Mouse (Mus musculus) hindbrain, embryonic 12.5 days (tissue): ENCODE measurements at regions not wholly inside any gene's neighbourhood (a gene's known extent, or its start where the extent isn't known, plus 50 kb on each side); places are given as distances from the start of the nearest gene placed in this dataset.

Experiments
- ATAC-seq: fragments of 200-750 bp; cut with Nextera tagmentation; 2 replicates; pipeline ENCODE4 v1.8.0; 2017; ENCODE audit warnings: moderate TSS enrichment; ENCODE audit not compliant: low FRiP score
- H3K27ac ChIP-seq: fragments of 300-500 bp; sonication (generic); 2 replicates; pipeline ENCODE4 v1.5.1; 2016; ENCODE audit warnings: mild to moderate bottlenecking
- H3K27me3 ChIP-seq: fragments of 300-500 bp; sonication (generic); 2 replicates; pipeline ENCODE4 v1.6.1; 2016; ENCODE audit warnings: mild to moderate bottlenecking
- H3K36me3 ChIP-seq: fragments of 300-500 bp; sonication (generic); 2 replicates; pipeline ENCODE4 v1.6.1; 2016; ENCODE audit warnings: mild to moderate bottlenecking
- H3K4me1 ChIP-seq: fragments of 300-500 bp; sonication (generic); 2 replicates; pipeline ENCODE4 v1.6.1; 2016
- H3K4me2 ChIP-seq: fragments of 300-500 bp; sonication (generic); replicated peaks from 2 replicates; pipeline ENCODE4 v1.6.1; 2016; ENCODE audit warnings: mild to moderate bottlenecking
- H3K4me3 ChIP-seq: fragments of 300-500 bp; sonication (generic); 2 replicates; pipeline ENCODE4 v1.5.1; 2016; ENCODE audit warnings: mild to moderate bottlenecking
- H3K9ac ChIP-seq: fragments of 300-500 bp; sonication (generic); 2 replicates; pipeline ENCODE4 v1.6.1; 2016; ENCODE audit warnings: mild to moderate bottlenecking, moderate library complexity
- H3K9me3 ChIP-seq: fragments of 300-500 bp; sonication (generic); replicated peaks from 2 replicates; pipeline ENCODE4 v1.6.1; 2016; ENCODE audit warnings: mild to moderate bottlenecking
- WGBS: fragments of 180-500 bp; shearing (Covaris S2); methylation state at CpG from one replicate; pipeline ENCODE4 v1.1.7; 2016; 5-methylcytosine and 5-hydroxymethylcytosine counted together

DNA sequence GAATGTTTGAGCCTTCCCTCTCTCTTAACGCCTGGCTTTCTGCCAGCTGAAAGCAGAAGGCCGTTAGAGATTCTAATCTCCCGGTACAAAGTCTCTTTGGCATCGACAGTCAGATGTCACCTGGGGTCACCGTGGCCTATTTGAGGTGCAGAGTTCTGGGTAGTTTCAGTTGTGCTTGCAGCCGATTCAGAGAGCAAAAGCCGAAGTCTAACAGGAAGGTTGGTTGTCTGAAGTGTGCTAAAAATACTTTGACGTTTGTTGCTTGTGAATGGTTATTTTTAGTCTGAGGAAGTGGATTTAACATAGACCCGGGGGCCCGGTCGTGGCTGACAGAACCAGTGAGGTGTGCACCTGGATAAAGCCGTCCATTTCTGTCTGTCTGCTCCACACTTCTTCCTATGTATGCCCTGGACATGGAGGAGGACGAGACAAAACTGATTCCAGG lies 281.2 kb downstream of the Cd83 start:
- H3K4me3 ChIP-seq, result no peak overlapping the region
- ATAC-seq, result no peak
- H3K27me3 ChIP-seq, result peaks cover 7% of the 10 kb centered on the region
- H3K4me1 ChIP-seq, result peaks cover 8% of the 10 kb centered on the region
- H3K36me3 ChIP-seq, result no peaks in the 10 kb centered on the region
- H3K9ac ChIP-seq, result no peak overlapping the region
- 70% methylated on average over 13 of the region's 13 CpGs for WGBS
- H3K9me3 ChIP-seq, result no peaks in the 10 kb centered on the region
- H3K4me2 ChIP-seq, result no peak overlapping the region
- no peak overlapping the region for H3K27ac ChIP-seq

DNA sequence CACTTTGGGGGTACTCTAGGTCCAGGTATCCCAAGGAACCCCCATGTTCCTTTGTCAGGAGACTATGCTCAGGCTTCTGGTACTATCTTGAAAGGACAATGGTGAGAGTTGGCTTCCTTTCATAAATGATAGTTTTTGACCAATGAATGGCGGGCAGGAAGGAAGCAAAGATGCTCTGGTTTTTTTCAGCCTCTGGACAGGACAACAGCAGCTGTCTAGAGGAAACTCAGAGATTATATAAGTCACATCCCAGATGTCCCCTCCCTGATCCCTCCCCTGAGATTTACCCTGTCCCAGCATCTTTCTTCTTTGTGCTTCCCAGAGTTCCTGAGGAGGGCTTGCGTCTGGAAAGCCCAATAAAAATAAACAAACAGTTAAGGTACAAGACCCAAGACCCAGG lies 282.7 kb downstream of the Cd83 start:
- Histone ChIP-seq H3K9ac (no peak overlapping the region), H3K36me3 (no peaks in the 10 kb centered on the region), H3K4me1 (peaks cover 3% of the 10 kb centered on the region), H3K9me3 (no peaks in the 10 kb centered on the region), H3K4me2 (no peak overlapping the region), H3K27me3 (peaks cover 7% of the 10 kb centered on the region), H3K4me3 (no peak overlapping the region), H3K27ac (no peak overlapping the region)
- WGBS, result 74% methylated on average over 2 of the region's 2 CpGs
- ATAC-seq, result no peak

DNA sequence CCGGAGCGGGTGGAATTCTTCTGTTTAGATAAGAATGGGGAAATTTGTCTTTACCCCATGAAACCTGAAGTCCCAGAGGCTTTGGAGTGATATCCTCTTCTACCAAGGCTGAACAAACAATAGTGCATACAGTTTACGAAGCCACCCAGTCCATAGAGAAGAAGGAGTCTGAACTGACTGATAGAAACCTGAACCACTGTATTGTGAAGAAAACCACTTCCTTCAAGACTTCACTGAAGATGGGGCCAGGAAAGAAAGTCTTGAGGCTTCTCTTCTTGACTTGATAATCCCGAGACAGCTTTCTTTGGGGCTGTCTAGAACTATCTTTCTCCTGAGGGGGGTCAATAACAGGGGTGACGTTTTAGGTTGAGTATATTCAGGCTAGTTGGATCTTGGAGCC lies 284.4 kb downstream of the Cd83 start:
- H3K4me1 ChIP-seq, result no peaks in the 10 kb centered on the region
- H3K36me3 ChIP-seq, result no peaks in the 10 kb centered on the region
- no peaks in the 10 kb centered on the region for H3K9me3 ChIP-seq
- no peak overlapping the region for H3K4me3 ChIP-seq
- H3K4me2 ChIP-seq, result no peak overlapping the region
- WGBS, result 86% methylated on average over 5 of the region's 5 CpGs
- H3K27ac ChIP-seq, result no peak overlapping the region
- ATAC-seq, result no peak
- peaks cover 7% of the 10 kb centered on the region for H3K27me3 ChIP-seq
- H3K9ac ChIP-seq, result no peak overlapping the region

DNA sequence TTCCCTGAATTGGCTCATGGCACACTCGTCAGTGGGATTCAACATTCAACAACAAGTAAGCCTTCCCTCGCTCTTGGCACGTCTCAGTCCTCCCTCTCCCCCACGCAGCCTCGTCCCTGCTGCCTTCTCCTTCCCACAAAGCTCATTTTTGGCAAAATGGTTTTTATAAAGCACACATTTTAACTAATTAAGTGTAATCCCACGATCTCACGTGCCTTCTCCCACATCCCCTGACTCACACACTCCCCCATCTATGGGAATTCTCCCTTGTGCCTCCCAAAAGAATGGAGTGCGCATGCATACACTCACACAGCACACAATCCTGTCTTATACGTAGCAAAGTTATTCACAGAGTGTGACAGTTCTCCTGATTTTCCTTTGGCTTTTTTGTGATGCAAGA lies 288.5 kb downstream of the Cd83 start:
- Histone ChIP-seq H3K27me3 (no peaks in the 10 kb centered on the region; the same call in 1 of the 2 replicates), H3K9me3 (no peaks in the 10 kb centered on the region), H3K4me1 (no peaks in the 10 kb centered on the region), H3K4me3 (no peak overlapping the region), H3K9ac (no peak overlapping the region), H3K27ac (no peak overlapping the region), H3K4me2 (no peak overlapping the region), H3K36me3 (no peaks in the 10 kb centered on the region)
- WGBS, result 86% methylated on average over 9 of the region's 9 CpGs
- ATAC-seq, result no peak

DNA sequence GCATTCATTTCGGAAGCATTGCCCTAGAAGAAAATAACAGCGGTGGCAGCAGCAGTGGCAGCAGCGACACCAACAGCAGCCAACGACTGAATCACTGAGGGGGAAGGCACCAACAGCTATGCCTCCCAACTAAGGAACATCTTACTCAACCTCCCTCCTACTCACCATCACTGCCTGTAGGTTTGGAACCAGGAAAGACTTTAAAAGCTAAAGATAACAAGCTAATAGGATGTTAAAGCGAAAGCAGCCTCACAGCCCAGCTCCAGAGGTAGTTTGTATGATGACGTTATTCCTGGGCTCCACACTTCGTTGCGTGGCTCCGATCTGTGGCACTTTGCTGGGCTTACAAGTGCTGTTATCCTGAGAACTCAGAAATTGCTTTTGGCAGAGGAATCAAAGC lies 289.6 kb downstream of the Cd83 start:
- Histone ChIP-seq H3K4me2 (no peak overlapping the region), H3K4me3 (no peak overlapping the region), H3K9ac (no peak overlapping the region), H3K9me3 (no peaks in the 10 kb centered on the region), H3K27ac (no peak overlapping the region), H3K36me3 (no peaks in the 10 kb centered on the region), H3K27me3 (no peaks in the 10 kb centered on the region; the same call in 1 of the 2 replicates), H3K4me1 (no peaks in the 10 kb centered on the region)
- no peak for ATAC-seq
- WGBS, result 87% methylated on average over 9 of the region's 9 CpGs

DNA sequence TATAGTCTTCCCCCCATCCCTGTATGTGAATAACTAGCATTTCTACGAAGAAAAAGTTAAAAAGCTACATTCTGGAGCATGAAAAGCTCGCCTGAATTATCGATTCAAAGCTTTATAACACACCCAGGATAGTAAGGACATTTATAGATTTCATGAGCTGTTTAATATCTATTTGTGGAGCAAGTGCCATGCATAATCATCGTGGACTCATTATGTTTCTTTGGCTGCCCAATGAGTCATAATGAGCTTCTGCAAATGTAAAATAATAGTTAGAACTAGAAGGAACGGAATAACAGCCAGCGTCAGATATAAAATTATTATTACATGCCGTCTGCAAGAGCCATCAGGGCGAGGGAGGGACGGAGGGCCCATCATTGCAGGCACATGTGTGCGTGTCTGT lies 292.4 kb downstream of the Cd83 start:
- Histone ChIP-seq H3K4me1 (no peaks in the 10 kb centered on the region), H3K9me3 (no peaks in the 10 kb centered on the region), H3K9ac (no peak overlapping the region), H3K36me3 (no peaks in the 10 kb centered on the region), H3K27me3 (no peaks in the 10 kb centered on the region; the same call in 1 of the 2 replicates), H3K4me2 (no peak overlapping the region), H3K27ac (no peak overlapping the region), H3K4me3 (no peak overlapping the region)
- no peak for ATAC-seq
- WGBS, result 90% methylated on average over 10 of the region's 10 CpGs

DNA sequence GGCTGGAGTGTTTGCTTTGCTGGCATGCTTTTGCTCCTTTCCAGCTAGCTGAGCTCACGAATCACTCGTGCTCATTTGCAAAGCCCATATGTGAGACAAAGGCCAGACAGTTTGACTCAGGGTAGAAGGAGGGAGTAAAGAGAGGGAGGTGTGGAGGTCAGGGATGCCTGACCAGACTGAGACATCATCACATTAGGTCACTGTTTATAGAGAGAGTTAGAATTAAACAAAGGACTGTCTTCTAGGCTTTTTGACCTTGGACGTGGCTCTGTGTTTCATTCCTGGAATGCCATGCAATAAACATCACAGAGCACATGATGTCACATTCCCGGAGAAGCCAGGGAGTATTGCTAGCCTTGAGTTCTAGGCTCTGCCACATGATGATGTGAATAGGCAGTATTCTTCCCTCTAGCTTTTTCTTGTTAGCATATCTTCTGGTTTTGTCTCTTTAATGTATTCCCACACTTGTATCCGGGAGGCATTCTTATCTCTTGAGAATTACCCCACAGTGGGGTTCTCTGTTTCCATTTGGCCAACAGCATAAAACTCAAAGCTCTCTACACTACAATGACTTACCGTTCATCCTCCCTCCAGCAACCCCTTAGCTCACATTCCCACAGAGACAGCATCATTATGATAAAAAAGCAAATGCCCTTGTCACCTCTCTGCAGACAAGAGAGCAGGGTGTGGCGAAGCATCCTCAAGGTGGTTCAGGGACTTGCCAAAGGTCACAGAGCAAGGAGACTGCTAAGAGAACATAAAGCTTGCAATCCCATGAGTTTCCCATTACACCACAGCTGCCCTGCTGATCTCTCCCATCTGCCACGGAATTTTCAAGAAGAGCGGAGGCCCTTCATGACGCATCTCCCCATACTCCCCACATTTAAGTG lies 301.3 kb downstream of the Cd83 start:
- no peak overlapping the region for H3K4me2 ChIP-seq
- no peaks in the 10 kb centered on the region for H3K9me3 ChIP-seq
- H3K4me1 ChIP-seq, result 0 out of 2 replicates have a peak, but pooled peaks cover 6% of the 10 kb centered on the region
- no peaks in the 10 kb centered on the region for H3K27me3 ChIP-seq
- no peaks in the 10 kb centered on the region for H3K36me3 ChIP-seq
- no peak overlapping the region for H3K27ac ChIP-seq
- WGBS, result 65% methylated on average over 10 of the region's 10 CpGs
- no peak overlapping the region for H3K4me3 ChIP-seq
- ATAC-seq, result no peak
- H3K9ac ChIP-seq, result no peak overlapping the region

DNA sequence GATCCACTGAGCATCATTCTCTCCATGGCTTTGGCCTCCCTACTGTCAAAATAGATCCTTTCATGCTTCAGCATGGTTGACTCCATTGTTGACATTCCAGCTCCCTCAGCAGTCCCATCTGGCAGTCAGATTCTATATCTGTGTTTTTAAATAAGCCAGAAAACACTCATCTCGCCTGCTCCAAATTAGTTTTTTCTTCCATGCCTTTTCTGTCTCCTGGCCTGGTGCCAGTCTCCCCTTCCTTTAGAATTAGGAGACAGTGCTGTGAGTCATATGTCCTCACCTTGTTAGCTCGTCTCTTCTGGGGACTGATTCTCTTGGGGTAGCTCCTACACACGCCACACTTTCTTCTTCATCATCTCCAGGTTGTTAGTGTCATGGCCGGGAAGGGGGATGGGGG lies 302.2 kb downstream of the Cd83 start:
- 72% methylated on average over 4 of the region's 4 CpGs for WGBS
- no peak overlapping the region for H3K4me3 ChIP-seq
- H3K9me3 ChIP-seq, result no peaks in the 10 kb centered on the region
- no peak for ATAC-seq
- H3K27me3 ChIP-seq, result no peaks in the 10 kb centered on the region
- H3K4me1 ChIP-seq, result 0 out of 2 replicates have a peak, but pooled peaks cover 6% of the 10 kb centered on the region
- H3K4me2 ChIP-seq, result no peak overlapping the region
- H3K36me3 ChIP-seq, result no peaks in the 10 kb centered on the region
- H3K9ac ChIP-seq, result no peak overlapping the region
- no peak overlapping the region for H3K27ac ChIP-seq

DNA sequence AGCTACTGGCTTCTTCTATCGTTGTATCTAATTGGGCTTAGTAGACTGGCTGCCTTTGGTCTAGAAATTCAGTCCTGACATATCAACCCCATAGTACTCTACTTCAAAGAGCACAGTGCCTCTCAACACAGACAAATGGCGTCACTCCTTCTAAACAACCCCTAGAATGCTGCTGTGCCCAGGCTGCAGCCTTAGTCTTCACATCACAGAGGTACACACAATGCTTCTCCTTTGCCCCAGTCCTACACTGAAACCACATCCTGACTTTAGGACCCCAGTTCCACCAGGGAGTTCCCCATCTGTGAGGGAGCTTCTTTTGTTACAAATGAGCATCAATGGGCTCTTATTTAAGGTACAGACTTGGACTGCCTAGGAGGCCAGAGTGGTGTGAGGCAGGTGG lies 312.6 kb downstream of the Cd83 start:
- Histone ChIP-seq H3K27me3 (peaks cover 6% of the 10 kb centered on the region), H3K9me3 (0 out of 2 replicates have a peak, but pooled peaks cover 3% of the 10 kb centered on the region), H3K4me3 (no peak overlapping the region), H3K9ac (no peak overlapping the region), H3K4me1 (peaks cover 29% of the 10 kb centered on the region), H3K27ac (no peak overlapping the region), H3K4me2 (no peak overlapping the region), H3K36me3 (no peaks in the 10 kb centered on the region)
- ATAC-seq, result no peak
- WGBS, result 86% methylated on average over 2 of the region's 2 CpGs

DNA sequence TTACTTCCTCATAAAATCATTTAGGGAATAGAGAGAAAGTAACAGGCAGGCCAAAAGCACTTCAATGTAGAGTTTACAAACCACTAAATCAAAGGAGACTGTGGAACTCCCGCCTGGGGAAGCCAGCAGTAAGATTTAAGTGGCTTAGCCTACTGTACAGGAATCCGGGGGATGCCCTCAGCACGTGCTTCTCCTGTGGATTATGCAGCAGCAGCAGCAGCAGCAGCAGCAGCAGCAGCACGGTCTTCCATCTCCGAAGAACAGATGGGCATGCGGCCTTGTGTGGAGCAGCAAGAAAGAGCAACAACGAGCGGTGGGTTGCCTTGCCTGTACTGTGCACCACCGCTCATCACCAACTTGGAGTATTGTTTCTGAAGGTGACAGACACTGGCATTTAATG lies 314.9 kb downstream of the Cd83 start:
- Histone ChIP-seq H3K4me2 (no peak overlapping the region), H3K4me1 (peaks cover 31% of the 10 kb centered on the region), H3K27me3 (peaks cover 11% of the 10 kb centered on the region), H3K4me3 (no peak overlapping the region), H3K36me3 (no peaks in the 10 kb centered on the region), H3K9me3 (no peaks in the 10 kb centered on the region), H3K9ac (no peak overlapping the region), H3K27ac (0 out of 2 replicates have a peak overlapping the region, but pooled peaks have one; percentile 18)
- 18% methylated on average over 9 of the region's 9 CpGs for WGBS
- ATAC-seq, result peak; percentile 66

DNA sequence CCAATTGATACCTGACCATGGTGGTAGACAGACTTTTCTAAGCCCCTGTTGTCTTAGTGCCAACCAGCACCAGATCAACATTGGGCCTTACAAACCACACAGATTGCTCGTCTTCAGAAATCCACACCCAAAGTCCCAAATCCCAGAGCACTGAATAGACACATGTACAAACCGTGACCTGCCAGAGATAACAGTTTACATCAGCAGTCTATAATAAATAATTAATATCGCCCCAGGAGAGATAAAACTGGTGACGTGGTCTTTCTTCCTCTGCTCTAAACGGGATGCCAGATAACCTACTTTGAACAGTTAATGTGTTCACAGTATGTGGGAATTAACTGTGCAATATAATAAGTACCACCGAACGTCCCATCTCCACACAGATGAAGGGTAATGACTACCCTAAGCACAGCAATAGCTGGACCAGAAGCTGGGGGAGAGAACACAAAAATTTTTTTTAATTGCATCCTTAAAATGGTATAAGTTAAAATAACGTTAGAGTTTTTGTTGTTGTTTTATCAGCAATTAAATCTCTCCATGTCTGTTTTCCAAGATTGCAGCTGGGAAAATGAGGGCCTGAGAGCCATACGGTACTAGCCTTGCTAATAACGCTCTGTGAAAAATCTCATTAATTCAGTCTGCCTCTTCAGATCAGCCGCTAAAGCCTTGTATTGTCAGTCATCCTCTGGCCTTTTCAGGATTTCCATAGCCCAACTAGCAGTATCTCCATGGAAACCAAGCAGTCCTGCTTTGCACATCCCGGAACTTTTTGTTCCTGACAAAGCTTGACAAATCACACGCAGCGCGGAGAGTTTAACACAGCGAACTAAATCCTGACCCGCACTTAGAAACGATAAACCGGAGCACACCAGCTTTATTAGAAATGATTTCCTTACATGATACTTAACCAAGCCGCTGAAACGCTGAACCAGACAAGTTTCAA lies 315.8 kb downstream of the Cd83 start:
- peak; percentile 93 for ATAC-seq
- H3K4me2 ChIP-seq, result peak overlapping the region; percentile 45
- no peak overlapping the region for H3K9ac ChIP-seq
- peaks cover 31% of the 10 kb centered on the region for H3K4me1 ChIP-seq
- no peaks in the 10 kb centered on the region for H3K9me3 ChIP-seq
- H3K4me3 ChIP-seq, result peak overlapping the region; percentile 2; the same call in 1 of the 2 replicates
- H3K27me3 ChIP-seq, result peaks cover 11% of the 10 kb centered on the region
- H3K27ac ChIP-seq, result peak overlapping the region; percentile 75
- H3K36me3 ChIP-seq, result no peaks in the 10 kb centered on the region
- 10% methylated on average over 21 of the region's 21 CpGs for WGBS

DNA sequence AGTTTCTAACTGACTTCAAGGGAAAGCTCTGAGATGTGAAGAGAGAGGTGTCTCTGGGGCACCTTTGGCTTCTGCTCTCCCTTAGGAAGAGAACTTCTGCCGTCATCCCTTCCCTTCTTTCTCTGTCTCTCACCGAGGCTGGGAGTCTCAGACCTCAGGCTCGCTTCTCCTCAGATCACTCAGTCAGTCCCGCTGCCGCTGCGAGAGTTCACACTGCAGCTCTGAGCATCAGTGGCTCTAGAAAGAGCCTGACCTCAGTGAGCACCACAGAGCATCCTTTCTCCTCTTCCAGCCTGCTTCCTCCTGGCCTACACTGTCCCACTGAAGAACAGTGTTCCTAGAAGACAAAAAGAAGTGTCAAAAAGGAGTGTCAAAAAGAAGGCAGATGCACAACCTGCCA lies 316.6 kb downstream of the Cd83 start:
- H3K4me3 ChIP-seq, result peak overlapping the region; percentile 2; the same call in 1 of the 2 replicates
- no peaks in the 10 kb centered on the region for H3K9me3 ChIP-seq
- no peaks in the 10 kb centered on the region for H3K36me3 ChIP-seq
- H3K9ac ChIP-seq, result no peak overlapping the region
- peaks cover 11% of the 10 kb centered on the region for H3K27me3 ChIP-seq
- H3K27ac ChIP-seq, result peak overlapping the region; percentile 55; the same call in 1 of the 2 replicates
- 2% methylated on average over 6 of the region's 6 CpGs for WGBS
- H3K4me2 ChIP-seq, result peak overlapping the region; percentile 45
- H3K4me1 ChIP-seq, result peaks cover 31% of the 10 kb centered on the region
- 0 out of 2 replicates have a peak, but pooled peaks have one; percentile 14 for ATAC-seq
